Mouse (Mus musculus): ENCODE measurements around the gene Angptl1. TPM values are rescaled to one million over a fixed set of nuclear protein-coding genes. Genes with fewer than 3 reads are reported as not detected.

The Angptl1 gene
- polyA plus RNA-seq, 1 experiment from 2014 or later: 1.7 TPM

DNA sequence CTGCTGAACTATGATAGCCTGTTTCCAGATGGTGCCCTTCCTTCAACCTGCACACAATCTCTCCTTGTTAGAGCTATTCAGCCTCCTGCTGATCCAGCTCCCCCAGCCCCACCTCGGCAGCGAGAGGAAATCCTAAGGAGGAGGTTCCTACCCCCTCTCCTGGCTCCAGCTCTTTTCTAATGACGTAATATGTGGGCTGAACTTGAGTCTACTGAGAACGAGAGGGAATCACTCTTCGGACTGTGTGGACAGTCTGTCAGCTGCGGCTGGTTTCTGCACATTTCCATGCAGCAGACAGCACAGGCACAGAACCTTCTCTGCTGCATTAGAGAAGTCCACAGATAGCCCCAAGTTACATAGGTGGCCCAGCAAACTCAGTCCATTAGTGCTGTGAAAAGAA, 333 bp downstream of the Angptl1 start:
- Histone ChIP-seq H3K9me3 (ENCODE audit: control insufficient read depth, low read length) (no peaks in the 10 kb centered on the region), H3K4me1 (ENCODE audit: control insufficient read depth, insufficient read depth, low read depth, low read length) (peaks cover 6% of the 10 kb centered on the region; the same call in 1 of the 2 replicates), H3K4me2 (ENCODE audit: low read length) (peak overlapping the region; percentile 26), H3K9ac (ENCODE audit: low read depth, low read length) (no peak overlapping the region), H3K4me3 (ENCODE audit: low read length) (no peak overlapping the region), H3K36me3 (ENCODE audit: control insufficient read depth, insufficient read depth, low read length) (no peaks in the 10 kb centered on the region), H3K27me3 (replicated peaks; ENCODE audit: control insufficient read depth, insufficient read depth, low read length) (no peaks in the 10 kb centered on the region), H3K27ac (ENCODE audit: low read depth, low read length) (peak overlapping the region; percentile 59)
- WGBS: 6% methylated on average over 6 of the region's 6 CpGs
- ATAC-seq: peak; percentile 80

DNA sequence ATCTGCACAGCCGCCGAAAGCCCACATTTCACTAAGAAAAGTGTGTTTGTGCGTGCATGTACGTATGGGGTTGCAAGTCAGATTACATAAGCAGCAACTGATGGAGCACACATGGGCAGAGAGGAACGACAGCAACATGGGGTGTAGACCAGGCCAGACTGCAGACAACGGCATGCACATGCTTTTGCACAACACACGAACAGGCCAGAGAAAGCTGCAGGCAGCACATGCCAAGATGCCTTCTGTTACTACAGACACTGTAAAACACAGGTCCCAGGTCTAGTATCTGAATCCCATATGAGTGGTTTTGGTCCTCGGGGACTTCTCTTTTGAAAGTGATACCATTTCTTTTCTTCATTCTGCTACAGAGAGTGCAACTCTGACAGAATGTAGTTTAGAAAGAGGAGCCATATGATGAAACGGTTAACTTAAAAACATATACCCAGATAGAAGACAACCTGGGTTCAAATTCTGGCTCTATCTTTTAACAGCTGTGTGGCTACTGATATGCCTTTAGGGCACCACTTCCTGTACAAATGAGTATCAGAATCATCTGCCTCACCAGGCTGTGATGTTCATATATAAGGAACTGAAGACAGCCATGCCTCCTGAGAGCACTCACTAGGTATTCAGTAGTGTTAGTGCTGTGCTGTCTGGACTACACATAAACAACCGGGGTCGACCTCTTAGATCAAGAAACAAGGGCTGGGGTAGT, 3.4 kb downstream of the Angptl1 start:
- H3K4me2 ChIP-seq (ENCODE audit: low read length): no peak overlapping the region
- no peaks in the 10 kb centered on the region for H3K36me3 ChIP-seq (ENCODE audit: control insufficient read depth, insufficient read depth, low read length)
- ATAC-seq: no peak
- H3K27me3 ChIP-seq (replicated peaks; ENCODE audit: control insufficient read depth, insufficient read depth, low read length): no peaks in the 10 kb centered on the region
- H3K4me1 ChIP-seq (ENCODE audit: control insufficient read depth, insufficient read depth, low read depth, low read length): peaks cover 6% of the 10 kb centered on the region; the same call in 1 of the 2 replicates
- H3K9me3 ChIP-seq (ENCODE audit: control insufficient read depth, low read length): no peaks in the 10 kb centered on the region
- H3K27ac ChIP-seq (ENCODE audit: low read depth, low read length): no peak overlapping the region
- H3K4me3 ChIP-seq (ENCODE audit: low read length): no peak overlapping the region
- WGBS: 83% methylated on average over 11 of the region's 11 CpGs
- H3K9ac ChIP-seq (ENCODE audit: low read depth, low read length): no peak overlapping the region

- Histone ChIP-seq H3K27me3 (replicated peaks; ENCODE audit: control insufficient read depth, insufficient read depth, low read length) (no peaks in the 10 kb centered on the region), H3K4me2 (ENCODE audit: low read length) (no peak overlapping the region), H3K9ac (ENCODE audit: low read depth, low read length) (no peak overlapping the region), H3K4me3 (ENCODE audit: low read length) (no peak overlapping the region), H3K4me1 (ENCODE audit: control insufficient read depth, insufficient read depth, low read depth, low read length) (no peaks in the 10 kb centered on the region), H3K9me3 (ENCODE audit: control insufficient read depth, low read length) (no peaks in the 10 kb centered on the region), H3K36me3 (ENCODE audit: control insufficient read depth, insufficient read depth, low read length) (no peaks in the 10 kb centered on the region), H3K27ac (ENCODE audit: low read depth, low read length) (no peak overlapping the region)
- no peak for ATAC-seq
- WGBS: 77% methylated on average over 4 of the region's 4 CpGs
Measured at GRCm38 (mm10) chr1:156847098-156847497, 8.7 kb downstream of the Angptl1 start.

- H3K27ac ChIP-seq (ENCODE audit: low read depth, low read length): no peak overlapping the region
- H3K4me1 ChIP-seq (ENCODE audit: control insufficient read depth, insufficient read depth, low read depth, low read length): no peaks in the 10 kb centered on the region
- H3K4me2 ChIP-seq (ENCODE audit: low read length): no peak overlapping the region
- ATAC-seq: no peak
- no peak overlapping the region for H3K4me3 ChIP-seq (ENCODE audit: low read length)
- no peaks in the 10 kb centered on the region for H3K27me3 ChIP-seq (replicated peaks; ENCODE audit: control insufficient read depth, insufficient read depth, low read length)
- H3K36me3 ChIP-seq (ENCODE audit: control insufficient read depth, insufficient read depth, low read length): 0 out of 2 replicates have a peak, but pooled peaks cover 3% of the 10 kb centered on the region
- WGBS: 79% methylated on average over 9 of the region's 9 CpGs
- no peaks in the 10 kb centered on the region for H3K9me3 ChIP-seq (ENCODE audit: control insufficient read depth, low read length)
- H3K9ac ChIP-seq (ENCODE audit: low read depth, low read length): no peak overlapping the region
Measured at GRCm38 (mm10) chr1:156852409-156852808, 14.0 kb downstream of the Angptl1 start.

DNA sequence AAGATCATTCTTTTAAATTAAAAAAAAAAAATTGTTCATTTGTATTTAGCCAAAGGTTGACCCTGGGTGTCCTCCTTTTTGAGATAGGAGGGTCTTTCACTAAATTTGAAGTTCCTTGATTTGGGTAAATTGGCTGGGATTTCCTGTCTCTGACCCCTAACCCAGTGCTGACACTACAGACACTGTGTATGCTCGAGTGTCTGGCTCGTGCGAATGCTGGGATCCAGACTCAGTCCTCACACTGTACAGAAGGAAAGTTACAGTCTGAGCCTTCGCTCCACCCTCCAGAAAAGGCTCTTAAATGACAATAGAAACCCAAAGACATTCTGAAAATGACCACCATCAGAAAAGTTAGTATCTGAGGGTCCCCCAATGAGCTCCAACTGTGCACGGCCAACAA, 14.5 kb downstream of the Angptl1 start:
- 62% methylated on average over 5 of the region's 5 CpGs for WGBS
- no peak overlapping the region for H3K4me2 ChIP-seq (ENCODE audit: low read length)
- no peak overlapping the region for H3K9ac ChIP-seq (ENCODE audit: low read depth, low read length)
- no peaks in the 10 kb centered on the region for H3K4me1 ChIP-seq (ENCODE audit: control insufficient read depth, insufficient read depth, low read depth, low read length)
- H3K9me3 ChIP-seq (ENCODE audit: control insufficient read depth, low read length): no peaks in the 10 kb centered on the region
- no peak overlapping the region for H3K4me3 ChIP-seq (ENCODE audit: low read length)
- no peak for ATAC-seq
- 0 out of 2 replicates have a peak, but pooled peaks cover 3% of the 10 kb centered on the region for H3K36me3 ChIP-seq (ENCODE audit: control insufficient read depth, insufficient read depth, low read length)
- H3K27ac ChIP-seq (ENCODE audit: low read depth, low read length): no peak overlapping the region; the same call in 1 of the 2 replicates
- no peaks in the 10 kb centered on the region for H3K27me3 ChIP-seq (replicated peaks; ENCODE audit: control insufficient read depth, insufficient read depth, low read length)

DNA sequence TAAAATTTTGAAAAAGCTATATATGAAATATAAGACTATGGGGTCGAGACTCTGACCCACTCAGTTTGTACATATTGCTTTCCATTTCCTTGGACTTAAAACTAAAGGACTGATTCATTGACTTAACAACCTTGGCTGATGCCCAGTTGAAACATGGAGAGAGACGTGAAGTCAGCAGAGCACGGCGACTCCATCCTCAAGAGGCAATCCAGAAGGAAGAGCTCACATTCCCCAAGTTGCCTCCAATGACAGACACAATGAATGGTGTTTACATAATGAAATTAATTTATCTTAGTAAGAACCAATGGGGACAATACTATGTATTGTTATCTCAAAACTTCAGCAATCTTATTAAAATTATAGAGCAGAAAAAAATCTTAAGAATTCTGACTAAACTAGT, 16.2 kb downstream of the Angptl1 start:
- no peak for ATAC-seq
- H3K36me3 ChIP-seq (ENCODE audit: control insufficient read depth, insufficient read depth, low read length): 0 out of 2 replicates have a peak, but pooled peaks cover 3% of the 10 kb centered on the region
- WGBS: 85% methylated on average over 4 of the region's 4 CpGs

GRCm38 (mm10) chr1:156856666-156857065, 18.3 kb downstream of the Angptl1 start:
- 86% methylated on average over 2 of the region's 2 CpGs for WGBS

More for the DNA sequence above, 16.2 kb downstream of the Angptl1 start:
- no peak overlapping the region for H3K4me3 ChIP-seq (ENCODE audit: low read length)
- no peaks in the 10 kb centered on the region for H3K4me1 ChIP-seq (ENCODE audit: control insufficient read depth, insufficient read depth, low read depth, low read length)
- H3K27ac ChIP-seq (ENCODE audit: low read depth, low read length): no peak overlapping the region
- no peak overlapping the region for H3K4me2 ChIP-seq (ENCODE audit: low read length)
- H3K27me3 ChIP-seq (replicated peaks; ENCODE audit: control insufficient read depth, insufficient read depth, low read length): no peaks in the 10 kb centered on the region
- no peak overlapping the region for H3K9ac ChIP-seq (ENCODE audit: low read depth, low read length)
- no peaks in the 10 kb centered on the region for H3K9me3 ChIP-seq (ENCODE audit: control insufficient read depth, low read length)

DNA sequence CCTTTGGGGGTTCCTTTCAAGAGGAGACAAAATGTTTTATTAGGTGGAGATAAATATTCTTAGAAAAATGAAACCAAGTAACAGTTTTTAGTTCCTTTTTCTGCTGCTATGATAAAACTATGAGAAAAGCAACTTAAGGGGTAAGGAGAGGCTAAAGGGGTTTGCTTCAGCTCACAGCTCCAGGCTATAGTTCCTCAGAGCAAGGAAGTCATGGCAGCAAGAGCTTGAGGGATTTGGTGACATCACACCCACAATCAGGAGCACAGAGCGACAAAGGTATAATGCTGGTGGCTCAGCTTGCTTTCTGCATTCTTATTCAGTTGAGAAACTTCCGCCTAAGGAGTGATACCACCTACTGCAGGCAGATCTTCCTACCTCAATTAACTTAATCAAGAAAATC, 20.8 kb downstream of the Angptl1 start:
- 86% methylated on average over 2 of the region's 2 CpGs for WGBS
- Histone ChIP-seq H3K9ac (ENCODE audit: low read depth, low read length) (no peak overlapping the region), H3K36me3 (ENCODE audit: control insufficient read depth, insufficient read depth, low read length) (0 out of 2 replicates have a peak, but pooled peaks cover 3% of the 10 kb centered on the region), H3K27me3 (replicated peaks; ENCODE audit: control insufficient read depth, insufficient read depth, low read length) (no peaks in the 10 kb centered on the region), H3K9me3 (ENCODE audit: control insufficient read depth, low read length) (no peaks in the 10 kb centered on the region), H3K27ac (ENCODE audit: low read depth, low read length) (no peak overlapping the region), H3K4me1 (ENCODE audit: control insufficient read depth, insufficient read depth, low read depth, low read length) (no peaks in the 10 kb centered on the region), H3K4me3 (ENCODE audit: low read length) (no peak overlapping the region), H3K4me2 (ENCODE audit: low read length) (no peak overlapping the region)
- ATAC-seq: no peak

More at GRCm38 (mm10) chr1:156856666-156857065, 18.3 kb downstream of the Angptl1 start:
- H3K27me3 ChIP-seq (replicated peaks; ENCODE audit: control insufficient read depth, insufficient read depth, low read length): no peaks in the 10 kb centered on the region
- H3K36me3 ChIP-seq (ENCODE audit: control insufficient read depth, insufficient read depth, low read length): 0 out of 2 replicates have a peak, but pooled peaks cover 3% of the 10 kb centered on the region
- no peak overlapping the region for H3K4me3 ChIP-seq (ENCODE audit: low read length)
- H3K4me2 ChIP-seq (ENCODE audit: low read length): no peak overlapping the region
- no peak overlapping the region for H3K9ac ChIP-seq (ENCODE audit: low read depth, low read length)
- no peak overlapping the region for H3K27ac ChIP-seq (ENCODE audit: low read depth, low read length)
- ATAC-seq: no peak
- no peaks in the 10 kb centered on the region for H3K9me3 ChIP-seq (ENCODE audit: control insufficient read depth, low read length)
- no peaks in the 10 kb centered on the region for H3K4me1 ChIP-seq (ENCODE audit: control insufficient read depth, insufficient read depth, low read depth, low read length)

DNA sequence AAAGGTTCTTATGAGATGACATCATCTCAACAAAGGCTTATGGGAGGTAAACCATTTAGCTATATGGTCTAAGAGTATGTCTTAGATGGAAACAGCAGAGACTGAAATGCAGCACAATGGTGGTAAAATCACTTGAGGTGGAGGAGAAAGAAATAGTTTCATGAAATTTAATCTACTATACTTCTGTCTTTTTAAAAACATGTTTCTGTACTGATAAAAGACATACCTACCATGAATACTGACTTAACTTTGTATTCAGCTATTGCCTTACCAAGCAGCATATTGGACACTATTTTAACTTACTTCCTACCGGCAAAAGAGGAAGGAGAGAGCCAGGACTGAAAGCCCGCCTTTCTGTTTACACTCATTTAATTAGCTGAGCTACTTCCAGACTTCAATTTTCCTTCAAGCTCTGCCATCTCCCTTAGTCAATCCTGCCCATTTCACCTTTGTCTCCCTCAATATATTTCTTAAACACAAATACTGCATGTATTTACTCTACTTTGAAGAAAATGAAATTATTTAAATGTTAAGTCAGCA, 21.4 kb downstream of the Angptl1 start:
- H3K27ac ChIP-seq (ENCODE audit: low read depth, low read length): no peak overlapping the region
- no peaks in the 10 kb centered on the region for H3K27me3 ChIP-seq (replicated peaks; ENCODE audit: control insufficient read depth, insufficient read depth, low read length)
- H3K9me3 ChIP-seq (ENCODE audit: control insufficient read depth, low read length): no peaks in the 10 kb centered on the region
- WGBS: 77% methylated on average over 2 of the region's 2 CpGs
- no peak for ATAC-seq
- H3K9ac ChIP-seq (ENCODE audit: low read depth, low read length): no peak overlapping the region
- H3K4me3 ChIP-seq (ENCODE audit: low read length): no peak overlapping the region
- H3K4me1 ChIP-seq (ENCODE audit: control insufficient read depth, insufficient read depth, low read depth, low read length): no peaks in the 10 kb centered on the region
- 0 out of 2 replicates have a peak, but pooled peaks cover 3% of the 10 kb centered on the region for H3K36me3 ChIP-seq (ENCODE audit: control insufficient read depth, insufficient read depth, low read length)
- H3K4me2 ChIP-seq (ENCODE audit: low read length): no peak overlapping the region
